Mouse (Mus musculus): ENCODE results near the gene Zrsr1. TPM values are rescaled to one million over a fixed set of nuclear protein-coding genes. Genes with fewer than 3 reads are reported as not detected.

Zrsr1 gene
- total RNA-seq, 2 experiments from 2014 or later: 9.7 to 11.4 TPM

DNA sequence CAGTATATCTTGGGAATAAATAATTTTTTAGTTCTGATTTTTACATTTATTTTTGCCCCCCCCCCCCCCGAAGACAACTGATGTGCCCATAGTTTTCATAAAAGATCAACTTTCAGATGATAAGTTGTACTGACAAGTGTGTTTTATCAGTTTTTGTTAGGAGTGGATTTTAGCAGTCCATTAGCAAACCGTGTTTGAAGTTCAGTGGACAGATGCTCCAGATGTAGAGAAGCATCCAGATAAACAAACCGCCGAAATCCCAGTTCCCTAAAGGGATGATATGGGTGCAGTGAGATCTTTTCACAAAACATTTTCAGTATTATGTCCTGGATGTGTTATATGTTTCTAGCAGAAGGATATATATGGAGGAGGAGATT is 37.0 kb downstream of the Zrsr1 start:
- DNase-seq: no peak

DNA sequence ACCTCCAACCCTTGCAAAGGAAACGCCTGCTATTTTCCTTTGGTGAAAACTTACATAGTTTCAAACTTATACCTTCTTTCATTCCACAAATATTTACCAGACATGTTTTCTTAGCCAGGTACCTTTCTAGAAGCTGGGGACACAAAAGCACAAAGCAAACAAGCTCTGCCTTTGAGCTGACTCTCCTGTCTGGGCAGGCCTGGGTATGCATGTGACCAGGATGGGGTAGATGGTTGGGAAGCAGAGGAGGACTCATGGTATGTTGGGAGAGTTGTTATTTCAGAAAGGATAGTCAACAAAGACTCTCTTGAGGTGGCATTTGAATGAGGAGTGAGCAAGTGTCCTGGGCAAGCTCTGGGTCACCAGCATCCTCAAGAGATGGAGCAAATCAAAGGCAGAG is 41.3 kb downstream of the Zrsr1 start:
- DNase-seq: no peak

DNA sequence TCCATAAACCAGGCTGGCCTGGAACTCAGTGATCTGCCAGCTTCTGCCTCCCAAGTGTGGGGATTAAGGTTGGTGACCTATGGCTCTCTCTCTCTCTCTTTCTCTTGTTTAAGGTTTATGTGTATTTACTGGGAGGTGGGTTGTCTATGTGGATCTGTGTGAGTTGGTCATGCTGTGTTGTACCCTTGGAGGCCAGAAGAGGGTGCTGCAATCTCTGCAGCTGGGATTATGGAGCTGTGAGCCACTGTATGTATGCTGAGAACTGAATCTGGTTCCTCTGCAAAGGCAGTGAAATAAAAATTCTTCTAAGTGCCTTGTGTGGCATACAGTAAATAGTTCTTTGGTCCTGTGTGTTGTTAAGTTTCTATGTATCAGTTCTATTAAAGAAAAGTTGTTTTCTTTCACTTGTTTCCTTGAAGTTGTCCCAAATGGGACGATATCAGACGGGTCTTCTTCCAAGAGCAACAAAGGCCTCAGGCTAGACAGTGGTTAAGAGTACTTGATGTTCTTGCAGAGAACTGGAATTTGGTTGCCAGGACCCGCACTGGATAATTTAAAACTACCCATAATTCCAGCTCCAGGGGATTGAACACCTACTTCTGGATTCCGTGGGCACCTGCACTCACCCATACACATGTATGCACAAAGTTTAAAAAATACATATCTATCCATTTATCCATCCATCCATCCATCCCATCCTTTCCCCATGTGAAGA is 41.9 kb downstream of the Zrsr1 start:
- no peak for DNase-seq

DNA sequence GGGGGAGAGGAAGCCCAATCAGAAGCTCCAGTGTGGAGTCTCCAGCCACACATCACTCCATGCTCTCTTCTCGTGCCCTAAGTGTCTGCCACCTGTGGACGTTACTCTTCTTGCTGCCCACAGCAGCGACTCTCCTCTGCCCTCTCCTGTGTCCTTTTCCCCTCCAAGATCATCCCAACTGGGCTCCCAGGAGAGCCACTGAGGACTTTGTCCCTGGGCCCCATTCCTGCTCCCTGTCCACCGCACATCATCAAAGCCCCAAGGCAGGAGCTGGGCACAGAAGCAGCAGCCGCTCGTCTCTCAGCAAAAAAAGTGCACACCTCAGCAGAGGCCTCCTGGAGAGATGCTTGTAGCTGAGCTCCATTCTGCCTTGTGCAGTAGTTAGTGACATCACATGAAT is 43.2 kb downstream of the Zrsr1 start:
- no peak for DNase-seq

DNA sequence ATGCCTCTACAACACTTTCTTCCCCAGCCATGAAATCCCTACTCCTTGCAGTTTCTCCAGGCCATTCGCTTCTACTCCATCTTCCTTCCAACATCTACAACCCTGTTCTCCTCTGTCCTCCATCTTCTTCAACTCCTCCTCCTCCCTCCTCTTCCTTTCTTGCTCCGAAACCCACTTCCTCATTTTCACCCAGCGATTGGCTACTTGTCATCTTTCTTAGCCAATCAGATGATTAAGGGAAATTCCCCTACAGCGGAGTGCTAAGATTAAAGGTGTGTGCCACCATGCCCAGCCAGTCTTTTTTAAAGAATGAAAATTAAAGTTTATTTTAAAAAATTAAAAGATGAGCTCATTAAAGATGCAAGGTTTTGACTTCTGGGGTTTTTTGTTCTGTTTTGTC is 46.1 kb downstream of the Zrsr1 start:
- no peak for DNase-seq

DNA sequence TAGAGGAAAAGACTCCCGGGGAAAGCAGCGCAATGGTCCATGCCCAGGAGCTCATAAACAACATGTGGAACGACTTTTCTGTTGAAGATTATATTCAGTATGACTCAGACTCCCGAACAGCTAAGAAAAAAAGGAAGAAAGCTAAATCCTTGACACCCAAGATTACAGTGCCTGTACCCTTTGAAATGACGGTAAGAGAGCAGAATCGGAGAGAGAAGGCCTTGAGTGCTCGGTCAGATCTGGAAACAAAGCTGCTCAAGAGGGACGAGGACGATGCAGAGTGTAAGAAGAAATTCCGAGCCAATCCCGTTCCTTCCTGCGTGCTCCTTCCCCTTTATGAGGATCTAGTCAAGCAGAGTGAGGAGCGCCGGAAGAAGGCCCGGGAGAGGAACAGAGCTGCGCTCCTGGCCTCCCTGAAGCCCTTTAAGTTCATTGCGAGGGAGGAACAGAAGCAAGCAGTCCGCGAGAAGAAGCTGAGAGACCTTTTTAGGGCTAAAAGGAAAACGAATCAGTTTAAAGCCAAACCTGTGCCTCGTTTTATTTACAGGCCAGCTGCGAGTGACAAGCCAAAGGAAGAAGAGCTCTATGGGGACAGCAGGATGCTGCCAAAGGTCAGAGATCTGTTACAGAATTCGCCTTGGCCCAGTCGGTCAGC is 48.4 kb downstream of the Zrsr1 start:
- DNase-seq: no peak

DNA sequence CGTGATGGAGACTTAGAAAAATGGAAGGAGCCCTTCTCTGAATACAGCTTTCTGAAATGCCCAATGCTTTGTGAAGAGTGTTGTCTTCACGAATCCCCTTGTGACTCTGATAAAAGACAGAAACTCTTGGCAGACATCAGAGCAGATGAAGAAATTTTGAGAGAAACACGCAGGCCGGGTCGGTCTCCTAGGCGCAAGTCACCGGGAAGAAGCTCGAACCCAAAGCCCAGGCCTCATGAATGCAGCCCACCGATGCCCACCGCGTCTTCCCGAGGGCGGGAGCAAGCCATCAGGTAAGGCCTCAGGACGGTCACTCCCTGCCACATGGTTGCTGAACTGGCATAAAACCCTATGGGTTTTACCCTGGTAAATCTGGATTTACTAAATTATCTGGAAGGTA is 49.0 kb downstream of the Zrsr1 start:
- DNase-seq: no peak

DNA sequence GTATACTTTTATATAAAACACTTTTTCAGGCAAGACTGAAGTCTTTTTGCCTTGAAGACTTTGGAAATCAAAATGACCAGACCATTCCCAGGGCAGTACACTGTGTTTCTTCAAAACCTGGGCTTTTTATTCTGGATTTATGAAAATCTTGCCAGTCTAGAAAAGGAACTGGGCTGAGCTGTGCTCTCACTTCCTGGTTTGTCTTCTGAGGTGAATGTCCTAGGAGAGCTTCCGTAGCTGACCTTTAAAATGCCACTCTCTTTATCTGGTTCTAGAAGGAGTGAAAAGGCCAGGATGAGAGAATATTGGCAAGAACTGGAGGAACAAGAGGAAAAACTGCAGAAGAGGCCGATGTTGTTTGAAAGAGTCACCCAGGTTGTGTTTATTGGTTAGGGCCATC is 51.4 kb downstream of the Zrsr1 start:
- DNase-seq: no peak

DNA sequence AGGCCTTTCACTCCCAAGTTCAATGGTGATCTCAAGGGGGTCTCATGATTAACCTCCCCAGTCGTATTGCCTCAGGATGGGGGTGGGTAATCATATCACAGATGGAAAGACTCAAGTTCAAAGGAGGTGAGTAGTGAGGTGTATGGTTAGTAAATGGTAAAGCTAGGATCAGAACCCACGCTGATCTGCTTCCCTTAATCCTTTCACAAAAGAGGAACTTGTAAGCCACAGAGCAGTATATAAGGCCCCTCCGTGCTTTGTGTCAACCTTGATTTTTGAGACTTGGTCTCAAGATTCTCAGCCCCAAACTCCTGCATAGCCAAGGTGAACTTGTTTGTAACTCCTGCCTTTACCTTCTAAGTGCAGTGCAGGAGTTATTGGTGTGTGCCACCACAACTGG is 52.4 kb downstream of the Zrsr1 start:
- no peak for DNase-seq

Other genes with a start within 250 kb of the Zrsr1 start
- gene B3gnt2, start 111.0 kb upstream of the Zrsr1 start, total RNA-seq (2021): 1 to 10 TPM; 4.0 to 4.4 TPM
- 1 to 10 TPM; 3.9 to 5.9 TPM for gene Gm28048, start 10.1 kb downstream of the Zrsr1 start, total RNA-seq (2021)
- gene Commd1, start 10.4 kb downstream of the Zrsr1 start, total RNA-seq (2021): 100 to 1,000 TPM; 140 to 151 TPM
- 100 to 1,000 TPM; 118 to 122 TPM for gene Cct4, start 18.5 kb downstream of the Zrsr1 start, total RNA-seq (2021)
- gene Fam161a, start 35.5 kb downstream of the Zrsr1 start, total RNA-seq (2021): 1 to 10 TPM; 2.7 to 3.3 TPM

Data from gastrocnemius, postnatal 10 days (tissue).